Mouse (Mus musculus): ENCODE data around the gene Mdk.

Gene Mdk

DNA sequence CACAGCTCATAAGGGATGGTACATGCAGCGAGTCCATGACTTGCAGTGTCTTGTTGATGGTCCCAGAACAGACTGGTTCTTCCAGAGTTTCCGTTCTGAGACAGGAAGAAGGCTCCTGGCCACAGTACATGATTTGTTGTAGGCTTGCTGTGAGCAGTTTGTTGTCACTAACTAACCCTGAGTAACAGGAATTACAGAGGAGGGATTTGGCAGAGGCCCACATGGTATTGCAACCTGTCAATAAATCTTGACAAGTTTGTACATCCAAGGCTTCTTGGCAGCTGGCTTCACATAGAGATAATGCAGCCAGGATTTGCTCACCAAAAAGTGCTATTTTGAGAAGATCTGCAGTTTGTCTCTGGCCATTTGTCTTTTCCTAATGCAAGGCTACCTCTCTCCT lies 26.0 kb downstream of the Mdk start:
- no peak for DNase-seq

DNA sequence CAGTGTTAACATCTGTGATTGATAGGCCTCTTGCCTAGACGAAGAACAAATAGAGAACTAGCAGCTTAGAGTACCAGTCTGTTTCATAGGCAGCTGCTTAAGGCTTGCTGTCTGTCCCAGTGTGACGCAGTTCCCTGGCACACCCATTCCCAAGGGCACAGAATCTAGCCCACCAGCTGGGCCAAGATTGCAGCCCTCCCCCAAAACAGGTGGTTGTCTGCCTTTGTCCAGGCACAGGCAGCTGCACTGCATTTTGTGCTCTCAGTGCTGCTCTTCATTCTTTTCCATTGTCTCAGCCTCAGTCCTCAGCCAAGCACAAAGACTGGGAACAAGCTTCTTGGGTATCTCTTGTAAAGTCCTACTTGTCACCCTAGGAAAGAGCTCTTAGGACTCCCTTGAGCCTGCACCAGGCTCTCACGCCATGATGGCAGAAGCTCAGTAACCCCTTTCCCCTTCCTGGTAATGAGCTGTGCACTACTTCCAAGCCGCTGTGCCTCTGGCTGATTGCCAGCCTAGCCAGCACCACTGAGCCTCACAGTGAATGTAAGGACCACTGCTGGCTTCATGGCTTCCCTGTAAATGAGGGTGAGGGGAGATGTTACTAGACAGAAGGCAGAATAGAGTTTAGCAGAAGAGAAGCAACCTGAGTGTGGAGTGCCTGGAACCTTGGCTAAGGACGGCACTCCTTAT lies 27.3 kb downstream of the Mdk start:
- no peak for DNase-seq

DNA sequence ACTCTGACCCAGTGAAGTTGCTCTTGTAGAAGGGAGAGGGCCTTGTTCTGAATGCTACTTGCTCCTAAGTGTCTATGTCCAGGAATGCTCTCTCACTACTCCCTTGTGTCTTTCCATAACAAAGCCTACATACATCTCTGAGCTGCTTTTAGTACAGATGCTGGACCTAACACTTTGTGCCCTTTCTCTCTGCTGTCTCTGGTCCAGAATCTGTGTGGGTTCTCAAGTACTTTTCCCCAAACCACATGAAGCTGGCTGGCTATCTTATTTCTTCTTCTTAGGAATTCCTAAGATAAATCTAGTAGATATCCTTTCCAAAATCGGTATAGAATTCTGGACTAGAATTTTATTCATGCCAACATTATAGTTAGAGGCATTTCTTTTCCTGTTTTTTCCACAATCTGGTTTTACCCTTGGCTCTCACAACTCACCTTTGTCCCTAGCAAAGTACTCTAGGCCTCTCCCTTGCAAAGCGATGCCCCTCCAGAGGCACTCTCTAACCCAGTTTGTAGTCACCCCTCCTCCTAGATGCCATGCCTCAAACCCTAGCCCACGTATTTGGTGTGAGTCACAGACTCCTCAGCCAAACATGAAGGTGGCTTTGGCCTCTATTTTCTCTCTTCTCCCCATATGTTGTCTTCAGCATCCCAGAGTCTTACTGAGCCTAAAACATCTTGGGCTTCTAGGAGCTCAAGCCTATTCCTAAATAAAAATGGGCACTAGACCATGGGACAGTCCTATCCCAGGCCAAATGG lies 28.7 kb downstream of the Mdk start:
- no peak for DNase-seq

DNA sequence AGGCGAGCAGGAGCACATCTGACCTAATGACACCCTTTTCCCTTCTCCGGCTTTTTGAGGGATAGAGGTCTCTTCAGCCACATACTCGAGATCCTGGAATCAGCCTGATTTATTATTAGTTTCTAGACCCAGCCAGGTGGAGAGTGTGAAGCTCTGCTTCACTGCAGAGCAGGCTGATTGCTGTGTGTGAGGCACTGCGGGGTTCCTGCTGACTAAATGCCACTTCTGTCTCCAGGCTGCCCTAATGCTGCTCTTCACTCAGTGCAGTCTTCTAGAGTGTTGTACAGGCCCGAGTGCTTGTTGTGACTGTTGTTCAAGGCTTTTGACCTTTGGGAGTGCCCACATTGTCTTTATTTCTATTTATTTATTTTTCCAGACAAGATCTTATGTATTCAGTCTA lies 29.8 kb downstream of the Mdk start:
- peak; percentile 59 for DNase-seq

DNA sequence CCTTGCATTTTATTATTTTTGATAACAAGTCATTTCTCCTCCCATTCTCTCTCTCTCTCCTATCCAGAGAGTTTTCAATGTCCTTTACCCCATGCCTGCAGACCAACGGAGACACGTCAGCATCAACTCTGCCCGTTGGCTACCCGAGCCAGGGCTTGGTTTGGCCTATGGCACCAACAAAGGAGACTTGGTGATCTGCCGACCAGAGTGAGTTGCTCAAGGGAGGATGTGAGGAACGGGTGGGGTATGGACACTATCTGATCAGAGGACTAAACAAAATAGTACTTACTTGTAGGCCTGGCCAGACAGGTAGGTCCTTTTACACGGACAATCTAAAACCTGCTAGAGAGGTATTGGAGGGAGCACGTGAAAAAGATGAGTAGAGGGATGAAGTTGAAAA lies 31.7 kb downstream of the Mdk start:
- DNase-seq: no peak

DNA sequence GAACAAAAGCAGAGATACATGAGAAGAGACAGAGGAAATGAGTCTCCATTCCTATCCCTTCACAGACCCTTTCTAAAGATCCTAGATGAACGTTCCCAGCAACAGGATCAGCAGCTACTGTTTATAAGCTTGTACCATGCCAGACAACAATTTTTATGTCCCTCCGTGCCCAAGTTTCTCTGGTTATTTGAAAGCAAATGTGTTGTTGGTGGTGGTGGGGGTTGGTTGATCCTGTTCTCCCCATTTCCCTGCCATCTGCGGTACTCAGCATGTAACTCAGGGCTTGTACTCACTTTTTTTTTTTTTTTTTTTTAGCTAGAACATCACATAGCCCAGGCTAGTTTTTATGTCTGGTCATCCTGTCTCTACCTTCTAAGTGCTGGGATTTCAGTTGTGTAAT lies 33.0 kb downstream of the Mdk start:
- DNase-seq: no peak

DNA sequence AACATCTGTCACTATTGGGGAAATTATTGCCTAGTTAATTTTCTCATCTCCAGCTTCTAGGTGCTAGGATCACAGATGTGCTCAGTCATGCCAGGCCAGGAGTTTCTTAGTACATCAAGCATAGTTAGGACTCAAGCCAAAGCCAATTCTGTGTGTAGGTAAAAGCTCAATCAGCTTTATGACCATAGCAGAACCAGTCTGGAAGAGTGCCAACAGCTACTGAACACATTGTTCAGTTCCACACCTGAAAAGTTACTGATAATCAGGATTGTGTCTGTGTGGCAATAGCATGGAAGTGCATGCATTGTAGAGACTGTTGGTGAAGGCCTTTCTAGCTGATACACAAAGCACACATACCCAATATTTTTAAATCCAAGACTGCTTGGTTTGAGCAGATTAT lies 34.1 kb downstream of the Mdk start:
- DNase-seq: no peak

DNA sequence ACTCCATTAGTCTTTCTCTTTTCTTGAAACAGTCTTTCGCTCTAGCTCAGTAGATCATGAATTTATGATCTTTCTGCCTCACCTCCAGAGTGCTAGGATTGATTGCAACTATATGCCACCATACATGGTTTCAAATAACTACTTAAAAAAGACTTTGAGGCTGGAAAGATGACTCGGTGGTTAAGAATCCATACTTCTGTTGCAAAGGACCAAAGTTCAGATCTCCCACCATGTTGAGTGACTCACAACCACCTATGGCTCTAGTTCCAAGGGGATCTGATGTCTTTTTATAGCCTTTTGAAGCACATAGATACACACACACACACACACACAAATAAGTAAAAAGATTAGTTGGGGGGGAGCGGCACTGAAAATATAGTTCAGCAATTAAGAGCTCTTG lies 36.7 kb downstream of the Mdk start:
- no peak for DNase-seq

DNA sequence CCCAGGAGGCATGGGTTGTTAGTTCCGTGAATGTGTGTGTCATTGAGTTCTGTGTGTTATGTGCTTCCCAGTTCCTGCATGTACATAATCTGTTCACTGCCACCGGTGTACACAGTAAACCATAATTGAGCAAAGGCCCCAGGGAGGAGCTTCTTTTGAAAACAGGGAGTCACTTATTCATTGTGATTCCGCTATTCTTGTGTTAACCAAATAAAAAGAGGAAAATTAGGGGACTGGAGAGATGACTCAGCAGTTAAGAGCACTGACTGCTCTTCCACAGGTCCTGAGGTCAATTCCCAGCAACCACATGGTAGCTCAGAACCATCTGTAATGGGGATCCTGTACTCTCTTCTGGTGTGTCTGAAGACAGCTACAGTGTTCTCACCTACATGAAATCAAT lies 37.4 kb downstream of the Mdk start:
- DNase-seq: no peak

DNA sequence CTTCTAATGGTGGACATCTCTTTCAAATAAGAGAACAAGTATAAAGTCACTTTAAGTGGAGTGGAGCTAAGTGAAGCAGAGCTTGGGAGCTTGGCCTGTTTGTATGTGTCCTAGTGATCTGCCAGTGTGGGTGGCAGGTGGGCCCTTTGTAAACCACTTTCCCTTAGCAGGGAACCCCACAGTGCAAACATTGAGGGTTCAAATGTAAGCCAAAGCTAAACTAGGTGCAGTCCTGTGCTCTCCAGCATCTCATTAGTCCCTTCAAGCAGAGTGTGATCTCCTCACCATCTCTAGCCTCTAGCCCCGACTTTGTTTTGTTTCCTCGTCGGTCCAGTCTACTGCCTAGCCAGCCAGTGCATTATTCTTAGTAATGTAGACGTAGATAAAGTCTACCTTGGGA lies 47.5 kb downstream of the Mdk start:
- DNase-seq: no peak

DNA sequence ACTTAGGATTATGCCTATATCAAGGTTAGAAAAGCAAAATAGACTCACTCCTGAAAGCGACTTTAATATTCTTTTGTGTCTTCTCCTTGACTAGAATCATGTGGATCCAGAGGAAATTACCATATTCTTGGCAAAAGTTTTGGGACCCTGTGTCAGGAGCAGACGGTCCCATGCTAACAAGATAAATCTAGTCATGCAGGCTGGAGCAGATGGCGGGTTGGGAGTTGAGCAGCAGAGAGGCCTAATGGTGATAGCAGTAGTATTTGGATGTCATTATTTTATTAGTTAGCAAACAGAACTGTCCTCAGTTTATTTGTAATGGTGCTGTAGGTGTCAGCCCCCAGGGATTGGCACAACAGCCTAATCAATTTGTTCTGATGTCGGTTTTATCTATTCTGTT lies 48.1 kb downstream of the Mdk start:
- DNase-seq: peak; percentile 52

All from cerebellum, adult 9-10 months (tissue).